Mouse (Mus musculus) layer of hippocampus, adult 9-10 months (tissue): ENCODE data around the gene Ifna4.

Experiments used
- DNase-seq: peaks from one replicate; pipeline ENCODE4 v3.0.0; 2022; ENCODE audit warnings: low spot score

Ifna4 gene

GRCm38 (mm10) chr4:88867366-88867925 is 25.8 kb downstream of the Ifna4 start:
- DNase-seq = peak; percentile 59

GRCm38 (mm10) chr4:88867926-88868911 is 26.6 kb downstream of the Ifna4 start:
- no peak for DNase-seq

- peak; percentile 46 for DNase-seq
These were observed 31.0 kb downstream of the Ifna4 start for GRCm38 (mm10) chr4:88872691-88873090.

- DNase-seq = no peak
These were observed 33.9 kb downstream of the Ifna4 start for GRCm38 (mm10) chr4:88875435-88876095.

- no peak for DNase-seq
These were observed 34.9 kb downstream of the Ifna4 start for GRCm38 (mm10) chr4:88876520-88876919.

- DNase-seq = no peak
These were observed 36.6 kb downstream of the Ifna4 start for GRCm38 (mm10) chr4:88878246-88878645.

- no peak for DNase-seq
These were observed 37.1 kb downstream of the Ifna4 start for GRCm38 (mm10) chr4:88878772-88879171.

GRCm38 (mm10) chr4:88880101-88880500 is 38.4 kb downstream of the Ifna4 start, which contains the start of gene Ifne:
Ifne (minus strand) TSS chr4:88880201.
- no peak for DNase-seq

- DNase-seq = no peak
These were observed 46.6 kb downstream of the Ifna4 start for GRCm38 (mm10) chr4:88888236-88888635.
